Mouse (Mus musculus): ENCODE measurements around the gene Rab36. TPM values are rescaled to one million over a fixed set of nuclear protein-coding genes. Genes with fewer than 3 reads are reported as not detected.

Gene Rab36
- total and polyA plus RNA-seq, 3 experiments = not detected

- Histone ChIP-seq H3K27ac (ENCODE audit: control insufficient read depth, low read depth, low read length) (no peak overlapping the region), H3K36me3 (ENCODE audit: control insufficient read depth in 1 of 2, insufficient read depth in 2 of 2, low read length in 2 of 2) (no peaks in the 10 kb centered on the region), H3K4me3 (ENCODE audit: control insufficient read depth in 1 of 2, insufficient read depth in 1 of 2, low read depth in 2 of 2, low read length in 2 of 2) (no peak overlapping the region), H3K4me1 (ENCODE audit: control insufficient read depth in 1 of 2, insufficient read depth in 2 of 2, low read length in 2 of 2) (no peaks in the 10 kb centered on the region), H3K9me3 (replicated peaks; ENCODE audit: insufficient read depth, low read length) (no peaks in the 10 kb centered on the region), H3K27me3 (ENCODE audit: control insufficient read depth in 1 of 2, insufficient read depth in 2 of 2, low read length in 2 of 2) (no peaks in the 10 kb centered on the region), H3K9ac (ENCODE audit: control insufficient read depth, low read depth, low read length, poor library complexity, severe bottlenecking) (no peak overlapping the region), H3K79me2 (ENCODE audit: control insufficient read depth, insufficient read depth, low read length, poor library complexity) (no peaks in the 10 kb centered on the region)
- no peak for DNase-seq (ENCODE audit: low read depth, low spot score)
- TF ChIP-seq GATA1 (IDR thresholded peaks at IDR 0.05; ENCODE audit: low read depth, low read length) (no peak), ZKSCAN1 (IDR thresholded peaks at IDR 0.05; ENCODE audit: low read depth, low read length) (no peak), SMC3 (IDR thresholded peaks at IDR 0.05; ENCODE audit: low read depth, low read length) (no peak), POLR2AphosphoS5 (IDR thresholded peaks at IDR 0.05; ENCODE audit: borderline replicate concordance, low read depth, low read length) (no peak), ZC3H11A (IDR thresholded peaks at IDR 0.05; ENCODE audit: low read depth, low read length) (no peak), MAFK (IDR thresholded peaks at IDR 0.05; ENCODE audit: borderline replicate concordance, low read depth, low read length) (no peak), USF2 (IDR thresholded peaks at IDR 0.05; ENCODE audit: borderline replicate concordance in 1 of 2, insufficient read depth in 1 of 2, low read depth in 1 of 2, low read length in 2 of 2) (no peak), ZNF384 (IDR thresholded peaks at IDR 0.05; ENCODE audit: low read depth, low read length) (no peak), CHD2 (IDR thresholded peaks at IDR 0.05; ENCODE audit: low read length) (no peak), GABPA (IDR thresholded peaks at IDR 0.05; ENCODE audit: low read depth, low read length) (no peak), KAT2A (conservative IDR thresholded peaks at IDR 0.05; ENCODE audit: low read depth, low read length) (no peak)
Measured at GRCm38 (mm10) chr10:75029677-75030076, 7.2 kb upstream of the Rab36 start.

- Histone ChIP-seq H3K79me2 (ENCODE audit: control insufficient read depth, insufficient read depth, low read length, poor library complexity) (no peaks in the 10 kb centered on the region), H3K4me1 (ENCODE audit: control insufficient read depth in 1 of 2, insufficient read depth in 2 of 2, low read length in 2 of 2) (no peaks in the 10 kb centered on the region), H3K27ac (ENCODE audit: control insufficient read depth, low read depth, low read length) (no peak overlapping the region), H3K4me3 (ENCODE audit: control insufficient read depth in 1 of 2, insufficient read depth in 1 of 2, low read depth in 2 of 2, low read length in 2 of 2) (no peak overlapping the region), H3K27me3 (ENCODE audit: control insufficient read depth in 1 of 2, insufficient read depth in 2 of 2, low read length in 2 of 2) (no peaks in the 10 kb centered on the region), H3K9ac (ENCODE audit: control insufficient read depth, low read depth, low read length, poor library complexity, severe bottlenecking) (no peak overlapping the region), H3K9me3 (replicated peaks; ENCODE audit: insufficient read depth, low read length) (no peaks in the 10 kb centered on the region), H3K36me3 (ENCODE audit: control insufficient read depth in 1 of 2, insufficient read depth in 2 of 2, low read length in 2 of 2) (no peaks in the 10 kb centered on the region)
- no peak for DNase-seq (ENCODE audit: low read depth, low spot score)
- TF ChIP-seq SMC3 (IDR thresholded peaks at IDR 0.05; ENCODE audit: low read depth, low read length) (no peak), TBP (IDR thresholded peaks at IDR 0.05; ENCODE audit: low read depth, low read length) (no peak), GATA1 (IDR thresholded peaks at IDR 0.05; ENCODE audit: low read depth, low read length) (no peak), EP300 (IDR thresholded peaks at IDR 0.05; ENCODE audit: low read depth in 1 of 2, low read length in 2 of 2) (no peak)
Measured at GRCm38 (mm10) chr10:75030234-75030633, 6.6 kb upstream of the Rab36 start.

- DNase-seq (ENCODE audit: low read depth, low spot score) = no peak
- Histone ChIP-seq H3K9me3 (replicated peaks; ENCODE audit: insufficient read depth, low read length) (no peaks in the 10 kb centered on the region), H3K27ac (ENCODE audit: control insufficient read depth, low read depth, low read length) (no peak overlapping the region), H3K36me3 (ENCODE audit: control insufficient read depth in 1 of 2, insufficient read depth in 2 of 2, low read length in 2 of 2) (no peaks in the 10 kb centered on the region), H3K4me3 (ENCODE audit: control insufficient read depth in 1 of 2, insufficient read depth in 1 of 2, low read depth in 2 of 2, low read length in 2 of 2) (no peak overlapping the region), H3K4me1 (ENCODE audit: control insufficient read depth in 1 of 2, insufficient read depth in 2 of 2, low read length in 2 of 2) (no peaks in the 10 kb centered on the region), H3K9ac (ENCODE audit: control insufficient read depth, low read depth, low read length, poor library complexity, severe bottlenecking) (no peak overlapping the region), H3K79me2 (ENCODE audit: control insufficient read depth, insufficient read depth, low read length, poor library complexity) (no peaks in the 10 kb centered on the region), H3K27me3 (ENCODE audit: control insufficient read depth in 1 of 2, insufficient read depth in 2 of 2, low read length in 2 of 2) (no peaks in the 10 kb centered on the region)
- TF ChIP-seq SIN3A (IDR thresholded peaks at IDR 0.05; ENCODE audit: low read length) = no peak
- TF ChIP-seq POLR2AphosphoS5 (IDR thresholded peaks at IDR 0.05; ENCODE audit: borderline replicate concordance, low read depth, low read length) = no peak
- TF ChIP-seq POLR2A (IDR thresholded peaks at IDR 0.05; ENCODE audit: control insufficient read depth in 1 of 2, insufficient read depth in 1 of 2, low read depth in 1 of 2, low read length in 2 of 2, poor library complexity in 1 of 2) = no peak
- no peak for TF ChIP-seq BHLHE40 (IDR thresholded peaks at IDR 0.05; ENCODE audit: borderline replicate concordance, low read depth, low read length)
- TF ChIP-seq MXI1 (IDR thresholded peaks at IDR 0.05; ENCODE audit: low read depth, low read length) = no peak
- TF ChIP-seq RCOR1 (IDR thresholded peaks at IDR 0.05; ENCODE audit: low read depth, low read length) = no peak
- no peak for TF ChIP-seq KAT2A (conservative IDR thresholded peaks at IDR 0.05; ENCODE audit: low read depth, low read length)
- TF ChIP-seq RAD21 (IDR thresholded peaks at IDR 0.05; ENCODE audit: low read depth, low read length) = no peak
- TF ChIP-seq HCFC1 (IDR thresholded peaks at IDR 0.05; ENCODE audit: low read depth, low read length) = no peak
- TF ChIP-seq GABPA (IDR thresholded peaks at IDR 0.05; ENCODE audit: low read depth, low read length) = no peak
- TF ChIP-seq ETS1 (IDR thresholded peaks at IDR 0.05; ENCODE audit: low read depth, low read length) = no peak
- TF ChIP-seq E2F4 (IDR thresholded peaks at IDR 0.05; ENCODE audit: borderline replicate concordance, low read depth, low read length) = no peak
- TF ChIP-seq MYC (IDR thresholded peaks at IDR 0.05; ENCODE audit: low read depth, low read length) = no peak
- TF ChIP-seq GATA1 (IDR thresholded peaks at IDR 0.05; ENCODE audit: low read depth, low read length) = no peak
- no peak for TF ChIP-seq TBP (IDR thresholded peaks at IDR 0.05; ENCODE audit: low read depth, low read length)
- no peak for TF ChIP-seq NELFE (IDR thresholded peaks at IDR 0.05; ENCODE audit: low read depth, low read length)
- TF ChIP-seq MAZ (IDR thresholded peaks at IDR 0.05; ENCODE audit: low read depth, low read length) = no peak
Measured at GRCm38 (mm10) chr10:75031345-75032114, 5.3 kb upstream of the Rab36 start.
